Comparison of ENCODE assay signal across 22 mouse cellular contexts in the genomic region with DNA sequence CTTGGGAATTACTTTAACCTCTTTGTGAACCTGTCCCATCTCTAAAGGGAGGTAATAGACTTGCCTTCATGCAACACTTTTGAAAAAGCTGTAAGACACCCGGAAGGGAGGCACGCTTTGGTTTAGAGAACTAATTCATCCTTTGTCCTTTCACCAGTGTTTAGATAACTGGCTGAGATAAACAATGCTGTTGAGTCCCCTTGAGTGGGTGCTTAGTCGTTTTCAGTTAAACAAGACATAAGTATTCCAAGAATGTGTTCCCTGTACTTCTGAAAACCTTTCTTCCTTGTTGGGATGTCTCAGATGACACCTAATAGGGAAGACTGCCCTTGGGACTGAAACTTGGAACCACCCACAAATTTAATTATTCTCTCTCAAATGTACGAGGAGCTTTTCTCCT.
DNase-seq lines count a peak whose midpoint lies in the region; ATAC-seq and TF ChIP-seq lines count a peak whose summit lies in the region.
"Had no signal": no experiment of that assay in that cellular context is flagged by ENCODE, and none has a peak within 500 bp of the region (broad histone marks: within the 10 kb centered on the region; RNA-seq: fewer than 3 reads in every experiment).

No protein-coding gene starts in this region.

- peaks cover 5% of the 10 kb centered on the region; the same call in 1 of the 2 replicates for H3K4me1 ChIP-seq in lung, embryonic 14.5 days (ENCODE audit: insufficient read depth)
- H3K4me1 ChIP-seq in lung, postnatal 0 days (ENCODE audit: insufficient read depth, low read depth, low read length): 0 out of 2 replicates have a peak, but pooled peaks cover 7% of the 10 kb centered on the region
- H3K4me1 ChIP-seq: embryonic facial prominence, embryonic 12.5 days had no signal

- no peak overlapping the region for H3K4me2 ChIP-seq in lung, embryonic 14.5 days
- no peak overlapping the region for H3K4me2 ChIP-seq in lung, postnatal 0 days (replicated peaks; ENCODE audit: low read depth, low read length)
- H3K4me2 ChIP-seq: embryonic facial prominence, embryonic 12.5 days; forebrain, embryonic 13.5 days; forebrain, embryonic 15.5 days had no signal

- 11% methylated on average over 4 of the region's 4 CpGs for WGBS in lung, embryonic 14.5 days
- WGBS in lung, postnatal 0 days: 17% methylated on average over 4 of the region's 4 CpGs

- ATAC-seq in lung, embryonic 14.5 days (ENCODE audit: insufficient read depth): no peak
- ATAC-seq in lung, postnatal 0 days: no peak
- ATAC-seq: activated CD4-positive, CD25-positive, alpha-beta regulatory T cell, adult 4 months; forebrain, embryonic 13.5 days; forebrain, embryonic 15.5 days; Patski had no signal

- no peak overlapping the region for H3K9ac ChIP-seq in lung, embryonic 14.5 days
- no peak overlapping the region for H3K9ac ChIP-seq in lung, postnatal 0 days (replicated peaks; ENCODE audit: low read depth)
- H3K9ac ChIP-seq: embryonic facial prominence, embryonic 12.5 days; forebrain, embryonic 13.5 days; forebrain, embryonic 15.5 days had no signal

- DNase-seq in lung, embryonic 14.5 days: peak; percentile 51
- no peak for DNase-seq in lung, postnatal 25 days (ENCODE audit: low spot score)
- peak; percentile 33 for DNase-seq in lung, postnatal 0 days (ENCODE audit: low spot score)
- no peak for DNase-seq in lung, postnatal 4 days
- peak; percentile 71 for DNase-seq in R1 (ENCODE audit: low read depth, low spot score)
- no peak for DNase-seq in layer of hippocampus, adult 11-12 months (ENCODE audit: low spot score)
- DNase-seq in spleen, postnatal 10 days (ENCODE audit: low spot score in 2 of 2): no peak
- DNase-seq: adrenal gland, adult 8-10 months; adrenal gland, postnatal 14 days; adrenal gland, postnatal 36 days; cerebellum, adult 11-12 months; cerebellum, adult 2 months; cerebellum, adult 9-10 months; cerebellum, postnatal 10 days; cerebellum, postnatal 25 days had no signal

- no peaks in the 10 kb centered on the region for H3K36me3 ChIP-seq in lung, embryonic 14.5 days (ENCODE audit: insufficient read depth)
- H3K36me3 ChIP-seq in lung, postnatal 0 days (ENCODE audit: insufficient read depth, low read length): no peaks in the 10 kb centered on the region
- H3K36me3 ChIP-seq: embryonic facial prominence, embryonic 10.5 days; embryonic facial prominence, embryonic 12.5 days; forebrain, embryonic 15.5 days; G1E had no signal

- peak; percentile 47; the same call in 1 of the 2 replicates for TF ChIP-seq EP300 in lung, postnatal 0 days (IDR thresholded peaks at IDR 0.05)

- H3K27me3 ChIP-seq in lung, embryonic 14.5 days (ENCODE audit: insufficient read depth, low read length): no peaks in the 10 kb centered on the region
- H3K27me3 ChIP-seq in lung, postnatal 0 days (replicated peaks; ENCODE audit: insufficient read depth, low read length): no peaks in the 10 kb centered on the region
- H3K27me3 ChIP-seq: embryonic facial prominence, embryonic 12.5 days; forebrain, embryonic 13.5 days; forebrain, embryonic 15.5 days; Patski had no signal

- TF ChIP-seq CTCF in lung, embryonic 14.5 days (IDR thresholded peaks at IDR 0.05; ENCODE audit: low read depth): no peak
- TF ChIP-seq CTCF in lung, postnatal 0 days (IDR thresholded peaks at IDR 0.05): no peak

- no peaks in the 10 kb centered on the region; the same call in 1 of the 2 replicates for H3K9me3 ChIP-seq in lung, embryonic 14.5 days (ENCODE audit: low read depth, low read length)
- no peaks in the 10 kb centered on the region for H3K9me3 ChIP-seq in lung, postnatal 0 days (ENCODE audit: low read length)
- H3K9me3 ChIP-seq: embryonic facial prominence, embryonic 10.5 days; embryonic facial prominence, embryonic 12.5 days; forebrain, embryonic 13.5 days; forebrain, embryonic 15.5 days; G1E had no signal

- no peak overlapping the region for H3K27ac ChIP-seq in lung, embryonic 14.5 days (ENCODE audit: low read depth)
- H3K27ac ChIP-seq in lung, postnatal 0 days (ENCODE audit: low read length): no peak overlapping the region
- H3K27ac ChIP-seq: embryonic facial prominence, embryonic 10.5 days; embryonic facial prominence, embryonic 12.5 days; forebrain, embryonic 13.5 days; forebrain, embryonic 15.5 days had no signal

- no peak overlapping the region for H3K4me3 ChIP-seq in lung, embryonic 14.5 days (ENCODE audit: low read depth, low read length)
- H3K4me3 ChIP-seq in lung, postnatal 0 days (ENCODE audit: low read depth, low read length): no peak overlapping the region
- H3K4me3 ChIP-seq: embryonic facial prominence, embryonic 10.5 days; embryonic facial prominence, embryonic 12.5 days; forebrain, embryonic 13.5 days; forebrain, embryonic 15.5 days had no signal

Comparison
In these comparisons a context has a peak if more than half of its experiments do, and no peak if none do; other contexts are left out.
1. DNase-seq: peak in lung, embryonic 14.5 days (single experiment), lung, postnatal 0 days (single experiment) and R1 (single experiment); none in lung, postnatal 25 days (single experiment), lung, postnatal 4 days (0 of 2), layer of hippocampus, adult 11-12 months (single experiment) and spleen, postnatal 10 days (0 of 2).